Mouse (Mus musculus) kidney, adult 2 months (tissue): Measurements from ENCODE around the gene Atg4c. TPM values are rescaled to one million over a fixed set of nuclear protein-coding genes. Genes with fewer than 3 reads are reported as not detected.

ENCODE experiments used
- DNase-seq: peaks from one replicate; pipeline ENCODE4 v3.0.0; 2021
- H3K27ac ChIP-seq: fragments of 200-500 bp; 2 replicates; pipeline ENCODE4 v1.5.1; 2012; ENCODE audit warnings: low read depth, low read length, control low read depth, inconsistent platforms; ENCODE audit not compliant: insufficient read depth
- H3K27me3 ChIP-seq: fragments of 200-500 bp; replicated peaks from 2 replicates; pipeline ENCODE4 v1.6.1; 2012; ENCODE audit warnings: mild to moderate bottlenecking, moderate library complexity, low read length, inconsistent platforms; ENCODE audit not compliant: control insufficient read depth, insufficient read depth
- H3K36me3 ChIP-seq: fragments of 200-500 bp; 2 replicates; pipeline ENCODE4 v1.6.1; 2012; ENCODE audit warnings: mild to moderate bottlenecking, moderate library complexity, low read length, inconsistent platforms; ENCODE audit not compliant: control insufficient read depth, insufficient read depth
- H3K4me1 ChIP-seq: fragments of 200-500 bp; 2 replicates; pipeline ENCODE4 v1.6.1; 2011; ENCODE audit warnings: low read length; ENCODE audit not compliant: control insufficient read depth, insufficient read depth
- H3K4me3 ChIP-seq: fragments of 200-500 bp; 2 replicates; pipeline ENCODE4 v1.5.1; 2011; ENCODE audit warnings: mild to moderate bottlenecking, low read depth, low read length, control low read depth; ENCODE audit not compliant: insufficient read depth
- CTCF ChIP-seq: fragments of 200-500 bp; conservative IDR thresholded peaks from 2 replicates; pipeline ENCODE4 v1.5.1; 2011; ENCODE audit warnings: low read depth, mild to moderate bottlenecking, control low read depth, low read length, moderate library complexity, mixed read lengths; ENCODE audit not compliant: insufficient read depth, insufficient read length
- POLR2A ChIP-seq: fragments of 200-500 bp; IDR thresholded peaks from one replicate; pipeline ENCODE4 v1.6.1; 2011; ENCODE audit warnings: low read depth, low read length, control low read depth
- WGBS: fragments of 180-500 bp; shearing (Covaris S2); methylation state at CpG from one replicate; pipeline ENCODE4 v1.1.7; 2018; 5-methylcytosine and 5-hydroxymethylcytosine counted together
- polyA plus RNA-seq: library from polyadenylated mRNA; depleted of rRNA; stranded (reverse); fragments of >200 nt; gene quantifications from 2 replicates; pipeline ENCODE4 v1.2.3, GENCODE M21; 2012; rRNA removed

The Atg4c gene
- 5.4 and 6.9 TPM in 2 replicates for polyA plus RNA-seq

DNA sequence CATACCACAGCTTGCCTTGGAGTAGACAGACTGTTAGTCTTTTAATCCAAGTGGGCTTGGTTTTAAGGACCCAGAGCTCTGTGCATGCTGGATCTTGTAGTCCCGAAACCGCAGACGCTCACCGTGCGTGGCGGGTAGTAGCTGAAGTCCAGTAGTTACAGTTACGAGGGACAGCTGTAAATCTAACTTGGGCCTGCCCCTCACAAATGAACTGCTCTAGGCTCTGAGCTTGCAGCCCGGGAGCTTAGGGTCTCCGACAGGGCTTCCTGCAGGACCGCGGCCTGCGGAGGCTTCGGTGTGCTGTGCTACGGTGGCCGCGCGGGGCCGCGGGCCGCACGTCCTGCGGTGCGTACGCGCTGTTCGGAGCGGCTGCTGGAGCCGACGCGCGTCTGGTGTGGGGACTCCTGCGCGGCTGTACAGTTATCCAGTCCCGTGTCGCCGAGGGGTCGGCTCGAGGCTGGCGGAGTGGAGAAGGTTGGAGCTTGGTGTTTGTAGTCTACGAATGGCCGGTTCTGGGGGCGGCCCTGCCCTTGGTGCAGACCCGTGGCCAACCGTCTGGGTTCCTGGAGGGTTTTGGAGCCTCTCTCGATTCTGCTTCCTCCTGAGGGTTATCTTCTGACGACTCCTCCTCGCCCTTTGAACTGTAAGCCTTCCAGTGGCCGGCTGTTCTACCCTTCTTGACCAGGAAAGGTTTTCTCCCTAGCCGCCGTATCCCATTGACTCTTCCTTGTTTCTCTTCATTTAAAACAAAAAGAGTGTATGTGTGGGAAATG lies at the start of gene Atg4c:
Gene Atg4c (plus strand): TSS at position 125 of the 773 bp plus-strand sequence.
- H3K36me3 ChIP-seq = no peaks in the 10 kb centered on the region
- no peaks in the 10 kb centered on the region for H3K27me3 ChIP-seq
- TF ChIP-seq POLR2A (no peak), CTCF (no peak)
- under 1% methylated on average over 50 of the region's 50 CpGs for WGBS
- H3K4me3 ChIP-seq = peak within 1 kb of the TSS; percentile 98
- H3K4me1 ChIP-seq = no peaks in the 10 kb centered on the region
- peak within 1 kb of the TSS; percentile 99 for H3K27ac ChIP-seq
- peak; percentile 90 for DNase-seq

DNA sequence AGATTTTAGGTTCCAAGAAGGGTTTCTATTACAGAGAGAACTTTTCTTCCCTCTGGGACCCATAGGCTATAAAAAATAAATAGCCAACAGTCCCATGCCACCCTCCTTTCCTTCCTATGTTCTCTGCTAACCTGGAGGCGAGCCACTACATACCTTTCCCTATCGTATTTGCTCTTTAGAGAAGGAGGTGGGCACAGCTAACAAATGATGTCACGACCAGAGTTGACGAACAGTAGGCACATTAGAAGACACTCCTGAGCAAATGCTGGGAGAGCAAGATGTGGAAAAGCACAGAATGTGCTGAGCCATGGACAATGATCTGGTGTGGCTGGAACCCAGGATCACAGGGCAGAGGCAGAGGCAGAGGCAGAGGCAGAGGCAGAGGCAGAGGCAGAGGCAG lies 42.3 kb upstream of the Atg4c start:
- TF ChIP-seq POLR2A (no peak), CTCF (no peak)
- WGBS = 87% methylated on average over 4 of the region's 4 CpGs
- Histone ChIP-seq H3K27me3 (no peaks in the 10 kb centered on the region), H3K27ac (peak overlapping the region; percentile 16), H3K4me1 (peaks cover 6% of the 10 kb centered on the region; the same call in 1 of the 2 replicates), H3K4me3 (no peak overlapping the region), H3K36me3 (no peaks in the 10 kb centered on the region)
- no peak for DNase-seq

DNA sequence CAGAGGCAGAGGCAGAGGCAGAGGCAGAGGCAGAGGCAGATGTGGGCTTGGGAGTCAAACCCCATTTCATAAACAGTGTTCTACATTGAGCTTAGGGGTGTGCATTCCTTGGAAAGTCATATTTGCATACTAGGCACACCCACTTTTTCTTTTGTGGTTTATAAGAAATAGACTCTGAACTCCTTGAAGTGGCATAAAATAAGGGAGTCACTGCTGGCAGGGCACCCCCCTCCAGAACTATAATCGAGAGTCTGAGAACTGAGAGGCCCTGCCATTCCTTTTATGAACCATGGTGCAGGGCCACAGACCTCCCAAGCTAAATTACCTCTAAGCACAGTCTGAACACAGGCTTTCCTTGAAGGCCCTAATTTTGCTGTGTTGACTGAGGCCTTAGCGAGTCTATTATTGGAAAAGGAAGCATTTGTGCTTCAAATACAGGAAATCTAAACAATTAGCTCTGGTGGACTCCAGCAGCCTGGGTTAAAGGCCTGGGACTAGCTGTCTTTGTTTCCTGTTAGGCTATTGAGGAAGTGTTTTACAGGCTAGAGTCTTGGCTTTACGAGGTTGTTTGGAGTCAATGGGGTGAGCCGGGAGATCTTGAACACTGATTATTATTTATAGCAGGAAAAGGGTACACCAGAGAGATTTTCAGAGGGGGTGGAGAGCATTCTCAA lies 41.7 kb upstream of the Atg4c start:
- peak overlapping the region; percentile 16 for H3K27ac ChIP-seq
- peak; percentile 66 for DNase-seq
- H3K27me3 ChIP-seq = no peaks in the 10 kb centered on the region
- no peaks in the 10 kb centered on the region for H3K36me3 ChIP-seq
- H3K4me1 ChIP-seq = peaks cover 6% of the 10 kb centered on the region; the same call in 1 of the 2 replicates
- no peak overlapping the region for H3K4me3 ChIP-seq
- TF ChIP-seq POLR2A (no peak), CTCF (no peak)
- 24% methylated on average over 4 of the region's 4 CpGs for WGBS

DNA sequence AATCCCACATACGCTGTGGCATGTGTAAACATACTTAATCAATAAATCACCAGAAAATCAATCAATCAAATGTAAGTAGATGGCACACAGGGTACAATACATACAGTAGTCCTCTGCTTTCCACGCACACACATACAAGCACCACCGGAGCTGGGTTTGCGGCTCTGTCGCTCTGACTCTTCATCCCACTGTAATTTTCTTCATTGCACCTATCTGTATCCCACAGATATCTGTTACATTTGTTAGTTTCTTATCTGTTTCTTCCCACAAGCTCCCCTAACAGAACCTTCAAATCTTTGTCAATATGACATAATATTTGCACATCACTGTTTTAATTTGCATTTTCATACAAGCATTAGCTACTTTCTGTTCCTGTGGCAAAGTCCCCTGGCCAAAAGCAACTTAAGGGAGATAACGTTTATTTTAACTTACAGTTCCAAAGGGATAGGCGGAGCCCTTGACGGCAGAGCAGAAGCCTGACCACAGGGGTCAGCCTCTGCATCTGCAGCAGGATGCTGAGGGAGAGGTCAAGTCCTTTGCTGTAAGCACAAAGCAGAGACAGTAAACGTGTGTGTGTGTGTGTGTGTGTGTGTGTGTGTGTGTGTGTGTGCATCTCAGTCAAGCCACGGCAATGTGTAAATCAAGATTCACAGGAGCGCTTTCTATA lies 37.0 kb upstream of the Atg4c start:
- TF ChIP-seq POLR2A (no peak), CTCF (no peak)
- DNase-seq = no peak
- H3K4me3 ChIP-seq = no peak overlapping the region
- no peak overlapping the region for H3K27ac ChIP-seq
- no peaks in the 10 kb centered on the region for H3K27me3 ChIP-seq
- WGBS = 64% methylated on average over 11 of the region's 11 CpGs
- H3K36me3 ChIP-seq = no peaks in the 10 kb centered on the region
- H3K4me1 ChIP-seq = peaks cover 7% of the 10 kb centered on the region; the same call in 1 of the 2 replicates

DNA sequence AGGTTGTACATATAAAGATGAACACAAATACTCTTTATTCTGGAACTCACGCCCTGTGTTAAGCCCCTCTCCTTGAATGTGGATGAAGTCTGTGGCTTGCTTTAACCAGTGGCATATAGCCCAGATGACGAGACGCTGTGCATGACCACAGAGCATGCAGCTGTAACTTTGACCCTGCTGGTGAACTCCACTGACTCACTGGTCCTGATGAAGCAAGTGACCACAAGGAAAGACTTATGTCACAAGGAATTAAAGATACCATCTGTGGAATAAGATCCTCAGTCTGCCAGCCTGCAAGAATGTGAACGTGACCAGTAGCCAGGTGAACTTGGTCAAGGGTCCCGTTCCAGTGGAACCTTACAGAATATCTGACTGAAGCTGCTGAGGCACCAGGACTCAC lies 35.2 kb upstream of the Atg4c start:
- WGBS = 67% methylated on average over 5 of the region's 5 CpGs
- TF ChIP-seq POLR2A (no peak), CTCF (no peak)
- no peaks in the 10 kb centered on the region for H3K27me3 ChIP-seq
- H3K4me1 ChIP-seq = peaks cover 7% of the 10 kb centered on the region; the same call in 1 of the 2 replicates
- no peak overlapping the region for H3K27ac ChIP-seq
- no peak for DNase-seq
- no peaks in the 10 kb centered on the region for H3K36me3 ChIP-seq
- no peak overlapping the region for H3K4me3 ChIP-seq

DNA sequence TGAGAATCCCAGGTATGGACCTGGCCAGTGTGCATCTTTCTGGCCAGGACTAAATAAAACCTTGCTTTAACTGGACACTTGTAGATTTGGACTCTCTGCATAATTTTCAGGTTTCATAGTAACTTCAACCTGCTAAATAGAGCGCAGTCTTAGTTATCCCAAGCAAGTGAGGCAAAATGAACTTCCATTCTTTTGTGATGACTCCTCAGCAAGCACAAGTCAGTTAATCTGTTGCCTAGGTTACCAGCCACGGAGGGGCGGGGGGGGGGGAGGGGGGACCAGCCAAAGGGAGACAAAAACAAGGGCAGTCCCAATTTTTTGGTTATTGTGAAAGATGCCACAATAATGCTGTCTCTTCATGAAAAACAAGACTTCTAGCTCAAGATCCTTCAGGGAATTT lies 33.3 kb upstream of the Atg4c start:
- Histone ChIP-seq H3K36me3 (no peaks in the 10 kb centered on the region), H3K27ac (no peak overlapping the region), H3K4me3 (no peak overlapping the region), H3K27me3 (no peaks in the 10 kb centered on the region), H3K4me1 (peaks cover 7% of the 10 kb centered on the region; the same call in 1 of the 2 replicates)
- no peak for DNase-seq
- WGBS = 34% methylated on average over 3 of the region's 3 CpGs
- TF ChIP-seq POLR2A (no peak), CTCF (no peak)

DNA sequence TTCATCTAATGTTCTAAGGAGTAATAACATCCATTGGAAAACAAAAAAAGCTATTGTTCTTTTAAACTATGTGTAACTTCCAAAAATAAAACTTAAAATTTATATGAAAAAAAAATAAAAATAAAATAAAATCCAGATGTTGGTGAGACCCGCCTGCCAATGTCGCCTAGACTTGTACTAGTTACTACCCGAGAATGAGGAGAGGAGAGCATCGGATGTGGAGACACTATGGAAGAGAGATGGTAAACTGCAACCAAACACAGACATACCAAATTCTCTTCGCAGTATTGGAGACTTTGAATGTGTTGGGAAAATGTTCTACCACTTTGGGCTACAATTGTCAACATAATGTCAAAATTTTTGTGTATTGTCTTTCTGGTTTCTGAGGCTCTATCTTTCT lies 32.8 kb upstream of the Atg4c start:
- Histone ChIP-seq H3K27me3 (no peaks in the 10 kb centered on the region), H3K36me3 (no peaks in the 10 kb centered on the region), H3K4me3 (no peak overlapping the region), H3K27ac (no peak overlapping the region), H3K4me1 (peaks cover 7% of the 10 kb centered on the region; the same call in 1 of the 2 replicates)
- TF ChIP-seq POLR2A = no peak
- no peak for DNase-seq
- WGBS = 83% methylated on average over 5 of the region's 5 CpGs
